Mouse (Mus musculus): Measurements from ENCODE around the gene Pkdcc. TPM values are rescaled to one million over a fixed set of nuclear protein-coding genes. Genes with fewer than 3 reads are reported as not detected.
A peak's percentile ranks its signal among the peaks of the same experiment; 100 is the strongest.

Gene Pkdcc
- total RNA-seq, 2 experiments from 2014 or later: 11.7 to 15.7 TPM

- intact Hi-C loops (cut with DNase I): no loop called here
- no peak for DNase-seq (ENCODE audit: low spot score in 2 of 2)
These were observed 21.1 kb downstream of the Pkdcc start for GRCm38 (mm10) chr17:83236202-83236601.

GRCm38 (mm10) chr17:83238123-83239058 lies 23.3 kb downstream of the Pkdcc start:
- intact Hi-C loops (cut with DNase I): no loop called here
- no peak for DNase-seq (ENCODE audit: low spot score in 2 of 2)

- no peak for DNase-seq (ENCODE audit: low spot score in 2 of 2)
- intact Hi-C loops (cut with DNase I): no loop called here
These were observed 29.4 kb downstream of the Pkdcc start for GRCm38 (mm10) chr17:83244502-83244901.

- intact Hi-C loops (cut with DNase I): no loop called here
- DNase-seq (ENCODE audit: low spot score in 2 of 2): no peak
These were observed 30.4 kb downstream of the Pkdcc start for GRCm38 (mm10) chr17:83245460-83245859.

- intact Hi-C loops (cut with DNase I): no loop called here
- DNase-seq (ENCODE audit: low spot score in 2 of 2): no peak
These were observed 31.0 kb downstream of the Pkdcc start for GRCm38 (mm10) chr17:83246090-83246489.

- no peak for DNase-seq (ENCODE audit: low spot score in 2 of 2)
- intact Hi-C loops (cut with DNase I): no loop called here
These were observed 32.1 kb downstream of the Pkdcc start for GRCm38 (mm10) chr17:83247176-83247575.

GRCm38 (mm10) chr17:83248467-83248866 lies 33.4 kb downstream of the Pkdcc start:
- intact Hi-C loops (cut with DNase I): no loop called here
- DNase-seq (ENCODE audit: low spot score in 2 of 2): no peak

- DNase-seq (ENCODE audit: low spot score in 2 of 2): no peak
These were observed 35.9 kb downstream of the Pkdcc start for GRCm38 (mm10) chr17:83250903-83251526.

GRCm38 (mm10) chr17:83253051-83253649 lies 38.1 kb downstream of the Pkdcc start:
- intact Hi-C loops (cut with DNase I): loop anchor here (5.0 kb wide), 2 partner anchors 211 to 226 kb away; no protein-coding TSS in a partner anchor
- DNase-seq (ENCODE audit: low spot score in 2 of 2): peak; percentile 44 to 50

More at GRCm38 (mm10) chr17:83250903-83251526, 35.9 kb downstream of the Pkdcc start:
- intact Hi-C loops (cut with DNase I): loop anchor here (5.0 kb wide), 2 partner anchors 209 to 224 kb away; no protein-coding TSS in a partner anchor

GRCm38 (mm10) chr17:83267202-83268128 lies 52.4 kb downstream of the Pkdcc start:
- intact Hi-C loops (cut with DNase I): no loop called here
- DNase-seq (ENCODE audit: low spot score in 2 of 2): peak; percentile 85 to 88

GRCm38 (mm10) chr17:83271509-83271908 lies 56.4 kb downstream of the Pkdcc start:
- peak; percentile 63 to 78 for DNase-seq (ENCODE audit: low spot score in 2 of 2)
- intact Hi-C loops (cut with DNase I): loop anchor here (5.0 to 10.0 kb wide), 3 partner anchors 166 to 581 kb away; partner anchors contain the start of gene Cox7a2l

GRCm38 (mm10) chr17:83272641-83273040 lies 57.5 kb downstream of the Pkdcc start:
- DNase-seq (ENCODE audit: low spot score in 2 of 2): no peak
- intact Hi-C loops (cut with DNase I): loop anchor here (5.0 to 10.0 kb wide), 3 partner anchors 165 to 580 kb away; partner anchors contain the start of gene Cox7a2l

GRCm38 (mm10) chr17:83273636-83274035 lies 58.5 kb downstream of the Pkdcc start:
- intact Hi-C loops (cut with DNase I): loop anchor here (5.0 to 10.0 kb wide), 3 partner anchors 164 to 579 kb away; partner anchors contain the start of gene Cox7a2l
- no peak for DNase-seq (ENCODE audit: low spot score in 2 of 2)

GRCm38 (mm10) chr17:83274101-83274500 lies 59.0 kb downstream of the Pkdcc start:
- intact Hi-C loops (cut with DNase I): loop anchor here (5.0 to 10.0 kb wide), 3 partner anchors 163 to 578 kb away; partner anchors contain the start of gene Cox7a2l

More at GRCm38 (mm10) chr17:83274101-83274500, 59.0 kb downstream of the Pkdcc start:
- DNase-seq (ENCODE audit: low spot score in 2 of 2): no peak

Other genes starting within 250 kb of the Pkdcc start
- gene Eml4, start 135.6 kb downstream of the Pkdcc start, total RNA-seq (2021): 10 to 100 TPM; 20.2 to 23.1 TPM